ENCODE assay signal across 15 mouse cellular contexts in the genomic region with DNA sequence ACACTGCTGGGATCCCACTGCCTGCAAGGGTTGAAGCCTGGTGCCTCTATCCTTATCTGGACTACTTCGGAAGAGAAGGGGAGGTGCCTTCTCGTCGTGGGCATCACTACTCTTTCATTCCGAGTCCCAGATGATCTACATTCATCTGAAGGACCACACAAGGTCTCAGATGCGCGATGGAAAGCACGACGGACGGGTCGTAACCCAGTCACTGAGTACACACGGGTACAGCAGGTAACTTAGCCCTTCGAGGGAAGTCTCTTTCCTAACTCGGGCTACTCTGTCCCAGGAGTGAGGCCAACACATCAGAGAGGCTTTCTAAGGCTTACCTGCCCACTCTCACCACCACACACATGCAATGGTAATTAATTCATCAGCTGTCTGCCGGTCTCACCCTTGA. TPM values are rescaled to one million over a fixed set of nuclear protein-coding genes. Genes with fewer than 3 reads are reported as not detected.
DNase-seq lines count a peak whose midpoint lies in the region; ATAC-seq and TF ChIP-seq lines count a peak whose summit lies in the region.
"Had no signal": no experiment of that assay in that cellular context is flagged by ENCODE, and none has a peak within 500 bp of the region (broad histone marks: within the 10 kb centered on the region; RNA-seq: fewer than 3 reads in every experiment).

No protein-coding gene starts in this region.

- WGBS in liver, adult 2 months = 91% methylated on average over 14 of the region's 14 CpGs
- WGBS in liver, embryonic 12.5 days (ENCODE audit: insufficient replicate concordance) = 71% methylated on average over 14 of the region's 14 CpGs
- 97% methylated on average over 14 of the region's 14 CpGs for WGBS in thymus, adult 2 months

- peaks cover 15% of the 10 kb centered on the region; the same call in 1 of the 2 replicates for H3K79me2 ChIP-seq in liver, adult 2 months (ENCODE audit: control insufficient read depth, insufficient read depth, low read length)

- H3K27ac ChIP-seq in liver, adult 2 months (replicated peaks; ENCODE audit: insufficient read depth, low read depth, low read length) = peak overlapping the region; percentile 88
- H3K27ac ChIP-seq in liver, embryonic 12.5 days = no peak overlapping the region
- H3K27ac ChIP-seq in thymus, adult 2 months (ENCODE audit: control insufficient read depth, insufficient read depth, low read length) = no peak overlapping the region
- H3K27ac ChIP-seq: embryonic facial prominence, embryonic 10.5 days; hindbrain, embryonic 15.5 days had no signal

- ATAC-seq in liver, embryonic 12.5 days = no peak
- no peak for ATAC-seq in G1E (ENCODE audit: extremely low read depth, insufficient number of reproducible peaks, low FRiP score, poor library complexity, severe bottlenecking)
- ATAC-seq: forebrain, embryonic 16.5 days; inflammation-experienced regulatory T-cells, adult 6 months; intestine, postnatal 0 days had no signal

- H3K4me2 ChIP-seq in liver, embryonic 12.5 days = no peak overlapping the region
- H3K4me2 ChIP-seq: hindbrain, embryonic 15.5 days had no signal

- no peak overlapping the region for H3K9ac ChIP-seq in liver, adult 2 months (ENCODE audit: low read depth, low read length)
- no peak overlapping the region for H3K9ac ChIP-seq in liver, embryonic 12.5 days
- H3K9ac ChIP-seq: hindbrain, embryonic 15.5 days had no signal

- H3K4me3 ChIP-seq in liver, adult 2 months (ENCODE audit: insufficient read depth, low read depth, low read length) = no peak overlapping the region
- no peak overlapping the region for H3K4me3 ChIP-seq in liver, embryonic 12.5 days
- H3K4me3 ChIP-seq in G1E (ENCODE audit: low read depth, low read length) = peak overlapping the region; percentile 65
- H3K4me3 ChIP-seq in thymus, adult 2 months (ENCODE audit: control insufficient read depth, insufficient read depth, low read length) = no peak overlapping the region
- H3K4me3 ChIP-seq: embryonic facial prominence, embryonic 10.5 days; hindbrain, embryonic 15.5 days had no signal

- no peak for TF ChIP-seq POLR2A in liver, adult 2 months (IDR thresholded peaks at IDR 0.05; ENCODE audit: extremely low read depth, insufficient read depth, low read length)
- no peak for TF ChIP-seq POLR2A in thymus, adult 2 months (IDR thresholded peaks at IDR 0.05; ENCODE audit: control insufficient read depth, extremely low read depth, insufficient read depth, low read length, poor library complexity)

- H3K4me1 ChIP-seq in liver, adult 2 months (ENCODE audit: control insufficient read depth, insufficient read depth, low read length) = peaks cover 18% of the 10 kb centered on the region
- peaks cover 35% of the 10 kb centered on the region for H3K4me1 ChIP-seq in liver, embryonic 12.5 days
- peaks cover 79% of the 10 kb centered on the region for H3K4me1 ChIP-seq in G1E (ENCODE audit: insufficient read depth, low read depth, low read length)
- peaks cover 12% of the 10 kb centered on the region for H3K4me1 ChIP-seq in thymus, adult 2 months (replicated peaks; ENCODE audit: control insufficient read depth, insufficient read depth, low read length)

- DNase-seq in heart, adult 11 months = peak; percentile 91
- no peak for DNase-seq in heart, postnatal 4 days
- no peak for DNase-seq in liver, adult 2 months (ENCODE audit: extremely low read depth, low read depth, low spot score)
- DNase-seq in G1E (ENCODE audit: low spot score) = peak; percentile 21
- DNase-seq in thymus, adult 2 months = no peak
- DNase-seq in thymus, postnatal 36 days = no peak
- DNase-seq: cerebellum, adult 2 months; cerebellum, postnatal 10 days; kidney, adult 8-10 months had no signal

- no peaks in the 10 kb centered on the region for H3K27me3 ChIP-seq in liver, adult 2 months (ENCODE audit: control insufficient read depth, insufficient read depth, low read length)
- H3K27me3 ChIP-seq in liver, embryonic 12.5 days (replicated peaks) = no peaks in the 10 kb centered on the region
- H3K27me3 ChIP-seq in G1E (ENCODE audit: insufficient read depth, low read length) = no peaks in the 10 kb centered on the region
- no peaks in the 10 kb centered on the region for H3K27me3 ChIP-seq in thymus, adult 2 months (ENCODE audit: control insufficient read depth, insufficient read depth, low read length)
- H3K27me3 ChIP-seq: hindbrain, embryonic 15.5 days had no signal

- H3K9me3 ChIP-seq in liver, embryonic 12.5 days (replicated peaks) = no peaks in the 10 kb centered on the region
- H3K9me3 ChIP-seq in G1E (replicated peaks) = no peaks in the 10 kb centered on the region
- H3K9me3 ChIP-seq: embryonic facial prominence, embryonic 10.5 days; hindbrain, embryonic 15.5 days had no signal

- TF ChIP-seq CTCF in liver, adult 2 months (IDR thresholded peaks at IDR 0.05; ENCODE audit: low read depth, low read length) = no peak
- no peak for TF ChIP-seq CTCF in G1E (IDR thresholded peaks at IDR 0.05; ENCODE audit: low read depth, low read length)
- TF ChIP-seq CTCF in thymus, adult 2 months (IDR thresholded peaks at IDR 0.05; ENCODE audit: borderline replicate concordance, control insufficient read depth, extremely low read depth, insufficient read depth, low read length, poor library complexity) = no peak

- no peaks in the 10 kb centered on the region for H3K36me3 ChIP-seq in liver, adult 2 months (ENCODE audit: control insufficient read depth, insufficient read depth, low read length)
- no peaks in the 10 kb centered on the region for H3K36me3 ChIP-seq in liver, embryonic 12.5 days
- peaks cover 38% of the 10 kb centered on the region for H3K36me3 ChIP-seq in G1E (replicated peaks)
- H3K36me3 ChIP-seq in thymus, adult 2 months (ENCODE audit: control insufficient read depth, insufficient read depth, low read length) = no peaks in the 10 kb centered on the region
- H3K36me3 ChIP-seq: embryonic facial prominence, embryonic 10.5 days; hindbrain, embryonic 15.5 days had no signal

RNA-seq across cellular contexts. Expression of a gene that starts 6.8 kb away (rescaled TPM):
- total RNA-seq in heart, postnatal 4 days (2021) = 10 to 100 TPM; 11.3 to 12.2 TPM
- total RNA-seq in liver, adult 2 months (2014; rRNA removed) = 8.9 and 10.6 TPM in 2 replicates
- polyA plus RNA-seq in liver, adult 2 months (2012; rRNA removed) = 24.7 and 34.7 TPM in 2 replicates
- 5.0 and 5.1 TPM in 2 replicates for polyA plus RNA-seq in liver, embryonic 12.5 days (2016; fragmentation: Nextera tagmentation; extraction: Ambion mirVana)
- total RNA-seq in G1E (2014; fragmentation: Nextera tagmentation) = 81.4 and 91.9 TPM in 2 replicates
- 9.0 and 9.1 TPM in 2 replicates for total RNA-seq in G1E (2017)
- polyA plus RNA-seq in G1E (2012) = 22.5 and 24.4 TPM in 2 replicates
- 15.2 and 15.8 TPM in 2 replicates for polyA plus RNA-seq in thymus, adult 2 months (2012; rRNA removed)

Comparison
In these comparisons a context has a peak if more than half of its experiments do, and no peak if none do; other contexts are left out.
1. DNase-seq: peak in heart, adult 11 months (single experiment) and G1E (single experiment); none in heart, postnatal 4 days (single experiment), liver, adult 2 months (single experiment), thymus, adult 2 months (single experiment) and thymus, postnatal 36 days (0 of 2).